Mouse (Mus musculus): ENCODE results near the gene Gm11060.

Gene Gm11060

DNA sequence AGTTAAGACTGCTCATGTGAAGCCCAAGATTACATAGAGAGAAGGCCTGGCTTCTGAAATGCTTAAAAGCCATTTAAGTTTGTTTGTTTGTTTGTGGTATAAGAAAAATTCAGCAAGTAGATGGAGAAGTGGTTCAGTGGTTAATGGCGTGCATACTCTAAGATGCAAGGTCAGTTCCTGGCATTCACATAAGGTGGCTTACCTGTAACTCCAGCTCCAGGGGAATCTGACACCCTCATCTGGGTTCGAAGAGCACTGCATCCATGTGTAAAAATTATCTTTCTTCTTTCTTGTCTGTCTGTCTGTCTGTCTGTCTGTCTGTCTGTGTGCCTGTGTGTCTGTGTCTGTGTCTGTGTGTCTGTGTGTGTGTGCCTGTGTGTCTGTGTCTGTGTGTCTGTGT lies at the start of gene Gm11060:
Gene Gm11060, plus strand, starts transcription at position 301 of the 400 bp plus-strand sequence.
- DNase-seq (ENCODE audit: low spot score), result no peak

DNA sequence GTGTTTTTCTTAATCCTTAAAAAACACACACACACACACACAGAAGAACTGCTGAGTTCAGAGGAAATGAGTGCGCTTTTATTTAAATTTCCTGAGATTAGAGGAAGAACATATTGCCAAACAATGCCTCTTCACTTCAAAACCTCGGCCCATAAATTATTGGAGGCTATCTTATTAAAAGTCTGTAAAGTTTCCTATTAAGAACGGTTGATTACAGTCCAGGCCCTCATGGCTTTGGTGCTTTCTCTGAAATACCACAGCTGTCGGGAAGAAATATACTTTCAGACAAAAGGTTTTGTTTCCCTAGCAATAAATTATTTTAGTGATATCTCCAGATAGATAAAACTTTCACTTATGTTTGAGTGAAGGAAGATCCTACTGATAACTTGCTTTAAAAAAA lies 48.7 kb upstream of the Gm11060 start:
- no peak for DNase-seq (ENCODE audit: low spot score)

DNA sequence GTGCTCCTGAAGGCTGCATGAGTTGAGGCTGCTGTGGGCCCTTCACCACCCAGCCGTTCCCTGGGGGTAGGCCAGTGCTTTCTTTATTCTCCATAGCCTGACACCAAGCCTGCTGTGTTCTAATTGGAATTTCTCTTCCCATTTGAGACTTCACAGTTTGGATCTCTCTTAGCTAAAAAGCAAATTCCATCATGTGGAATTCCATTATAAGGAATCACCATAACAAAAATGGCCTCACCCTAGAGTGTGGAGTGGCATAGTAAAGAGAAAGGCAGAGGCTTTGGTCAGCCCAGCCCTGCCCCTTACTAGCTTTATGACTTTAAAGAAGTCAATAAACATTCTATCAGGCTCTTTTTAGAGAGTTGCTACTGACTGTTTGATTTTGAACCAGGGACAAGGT lies 43.5 kb upstream of the Gm11060 start:
- DNase-seq (ENCODE audit: low spot score), result no peak

DNA sequence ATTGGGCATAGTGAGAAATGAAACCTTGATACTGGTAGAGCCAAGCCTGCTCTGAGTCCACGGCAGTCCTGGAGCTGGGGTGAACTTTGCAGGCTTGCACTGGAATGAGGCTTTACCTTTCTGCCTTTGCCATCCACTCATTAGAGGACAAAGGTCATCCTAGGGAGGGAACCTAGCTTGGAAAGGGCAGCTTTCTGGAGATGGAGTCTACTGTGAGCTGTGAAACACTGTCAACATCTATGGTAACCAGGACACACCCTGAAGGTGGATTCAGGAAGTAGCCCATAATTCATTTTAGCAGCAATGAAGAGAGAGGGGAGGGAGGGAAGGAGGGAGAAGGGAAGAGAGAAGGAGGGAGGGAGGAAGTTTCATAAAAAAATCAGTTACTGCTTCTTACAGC lies 36.3 kb upstream of the Gm11060 start:
- DNase-seq (ENCODE audit: low spot score), result no peak

DNA sequence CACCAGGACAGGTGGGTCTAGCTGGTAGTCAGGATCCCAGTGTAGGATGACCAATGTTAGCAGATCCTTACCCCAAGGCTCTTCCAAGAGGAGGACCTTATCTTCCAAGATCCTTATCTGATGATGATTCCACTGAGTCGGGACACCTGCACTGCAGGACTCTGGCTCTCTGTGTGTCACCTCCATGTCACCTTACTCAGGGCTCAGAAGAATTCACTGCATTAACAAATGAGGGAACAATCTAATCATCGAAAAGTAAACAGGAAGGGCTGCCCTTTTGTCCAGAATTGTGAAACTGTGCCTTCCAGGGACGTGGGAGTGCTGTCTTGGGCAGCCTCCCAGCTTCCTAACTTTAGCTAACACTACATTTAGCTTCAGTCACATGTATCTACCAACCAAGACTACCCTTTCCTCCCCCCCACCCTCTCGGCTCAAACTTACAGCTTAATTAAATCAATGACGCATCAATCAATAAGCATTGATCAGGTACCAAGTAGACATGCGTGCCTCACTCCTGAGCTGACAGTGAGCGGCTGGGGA lies 33.2 kb upstream of the Gm11060 start:
- DNase-seq (ENCODE audit: low spot score), result no peak

DNA sequence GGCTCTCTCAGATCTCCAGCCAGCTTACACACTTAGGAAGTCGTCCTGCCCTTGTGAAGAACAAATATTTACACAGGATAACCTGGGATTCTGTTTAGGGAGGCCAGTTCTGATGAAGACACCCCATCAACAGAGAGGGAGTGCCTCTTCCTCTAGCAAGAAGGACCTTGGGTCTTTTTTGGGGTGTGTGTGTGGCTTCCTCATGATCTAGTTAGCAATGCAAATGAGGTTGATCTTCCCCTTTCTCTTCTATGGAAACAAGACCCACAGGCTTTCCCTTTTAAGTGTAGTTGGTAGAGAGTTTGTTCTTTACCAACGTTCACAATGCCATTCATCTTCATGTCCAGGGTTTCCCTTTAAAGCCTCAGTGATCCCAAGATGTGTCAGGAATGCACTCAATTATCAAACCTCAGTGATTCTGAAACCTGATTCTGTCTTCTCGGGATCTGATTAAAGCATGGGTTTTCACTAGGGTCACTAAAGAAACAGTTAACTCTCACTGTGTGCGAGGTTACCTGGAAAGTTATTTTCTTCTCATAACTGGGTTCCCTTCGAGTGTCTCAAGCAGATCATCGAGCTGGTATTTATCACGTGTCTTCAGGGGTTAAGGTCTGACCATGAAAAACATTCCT lies 29.0 kb upstream of the Gm11060 start:
- DNase-seq (ENCODE audit: low spot score), result no peak

DNA sequence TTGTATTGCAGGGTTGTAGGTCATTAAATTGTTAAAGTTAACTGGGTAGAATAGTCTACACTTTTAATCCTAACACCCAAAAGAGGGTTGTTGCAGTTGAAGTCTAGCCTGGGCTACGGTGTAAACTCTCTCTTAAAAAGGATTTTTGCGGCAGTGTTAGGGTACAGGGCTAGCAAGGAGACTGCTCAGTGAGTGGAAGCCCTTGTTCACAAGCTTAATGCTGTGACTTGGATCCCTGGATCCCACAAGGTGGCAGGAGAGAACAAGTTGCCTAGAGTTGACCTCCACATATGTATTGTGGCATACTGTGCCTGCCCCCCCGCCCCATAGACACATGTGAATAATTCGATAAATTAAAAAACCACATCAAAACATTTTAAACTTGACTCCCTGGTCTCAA lies 19.3 kb upstream of the Gm11060 start:
- DNase-seq (ENCODE audit: low spot score), result no peak

DNA sequence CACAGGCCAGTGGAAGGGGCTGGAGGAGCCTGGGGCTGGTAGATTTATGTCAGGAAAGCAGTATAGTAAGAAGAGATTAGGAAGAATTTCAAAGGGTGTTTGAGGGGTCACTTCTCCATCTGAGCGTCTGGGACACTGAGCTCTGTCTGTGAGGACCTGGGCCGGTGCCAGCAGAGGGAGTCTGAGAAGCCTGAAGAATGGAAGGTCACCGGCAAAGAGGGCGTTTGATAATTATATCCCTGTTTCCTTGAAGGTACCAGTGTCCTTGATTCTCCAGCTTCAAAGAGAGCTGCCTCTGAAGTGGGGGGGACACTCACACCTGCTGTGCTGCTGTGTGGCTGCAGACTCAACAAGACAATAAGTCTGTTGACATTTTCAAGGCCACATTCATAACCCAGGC lies 17.6 kb upstream of the Gm11060 start:
- DNase-seq (ENCODE audit: low spot score), result no peak

DNA sequence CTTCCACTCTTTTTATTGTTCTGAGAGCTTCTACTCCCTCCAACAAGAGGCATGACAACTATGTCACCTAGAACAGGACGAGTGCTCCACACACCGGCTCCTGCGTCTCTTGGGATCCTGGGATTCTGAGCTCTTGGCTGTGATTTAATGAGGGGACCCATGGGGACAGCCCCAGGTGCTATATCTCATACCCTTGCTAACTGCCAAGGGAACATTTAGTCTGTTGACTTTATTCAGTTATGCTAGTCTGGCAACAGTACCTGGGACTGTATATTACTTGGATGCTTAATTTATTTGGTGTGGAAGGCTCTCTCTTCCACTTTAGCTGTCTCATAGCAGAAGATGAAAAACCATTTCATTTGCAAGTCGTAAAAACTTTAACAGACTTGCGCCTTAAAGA lies 16.0 kb upstream of the Gm11060 start:
- DNase-seq (ENCODE audit: low spot score), result no peak

DNA sequence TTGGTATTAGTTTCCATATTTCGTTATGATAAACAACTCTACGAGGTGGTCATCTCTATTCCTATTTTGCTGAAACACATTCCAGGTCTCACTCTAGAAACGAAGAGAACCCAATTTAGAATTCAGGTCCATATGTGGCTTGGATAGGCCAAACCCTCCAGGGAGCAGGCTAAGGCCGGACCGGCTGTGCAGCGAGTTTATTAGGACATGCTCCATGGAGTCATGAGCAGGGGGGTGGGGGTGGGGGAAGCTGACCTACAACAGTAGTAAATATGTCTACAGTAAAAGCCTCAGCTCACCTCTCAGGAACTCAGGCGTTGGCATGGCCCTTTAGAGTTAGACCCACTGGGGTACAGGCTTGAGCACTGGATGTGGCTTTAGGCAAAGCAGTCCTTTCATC lies 14.7 kb upstream of the Gm11060 start:
- DNase-seq (ENCODE audit: low spot score), result no peak

DNA sequence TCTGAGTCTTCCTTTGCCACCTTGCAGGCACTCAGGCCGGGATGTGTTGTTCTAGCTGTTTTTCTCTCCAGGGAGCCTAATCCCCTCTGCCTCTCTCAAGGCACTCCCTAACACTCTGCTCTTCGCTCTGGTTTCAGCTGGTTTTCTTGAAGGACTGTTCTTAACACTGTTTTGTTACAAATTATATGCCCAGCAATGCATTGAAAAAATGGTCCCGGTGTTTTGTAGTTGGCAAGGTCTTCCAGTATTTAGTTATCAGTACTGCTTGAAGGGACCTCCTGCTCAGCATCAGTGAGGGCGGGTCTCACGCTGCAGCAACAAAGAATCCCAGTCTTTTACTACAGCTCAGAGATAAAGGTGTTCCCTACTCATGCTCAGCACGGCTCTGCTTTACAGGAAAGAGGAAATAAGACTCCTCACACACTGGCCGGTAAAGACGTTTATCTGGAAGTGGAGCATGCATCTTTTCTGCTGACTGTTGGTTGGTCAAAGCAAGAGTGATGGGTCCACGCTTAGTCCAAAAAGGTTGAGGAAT lies 9.5 kb upstream of the Gm11060 start:
- no peak for DNase-seq (ENCODE audit: low spot score)

DNA sequence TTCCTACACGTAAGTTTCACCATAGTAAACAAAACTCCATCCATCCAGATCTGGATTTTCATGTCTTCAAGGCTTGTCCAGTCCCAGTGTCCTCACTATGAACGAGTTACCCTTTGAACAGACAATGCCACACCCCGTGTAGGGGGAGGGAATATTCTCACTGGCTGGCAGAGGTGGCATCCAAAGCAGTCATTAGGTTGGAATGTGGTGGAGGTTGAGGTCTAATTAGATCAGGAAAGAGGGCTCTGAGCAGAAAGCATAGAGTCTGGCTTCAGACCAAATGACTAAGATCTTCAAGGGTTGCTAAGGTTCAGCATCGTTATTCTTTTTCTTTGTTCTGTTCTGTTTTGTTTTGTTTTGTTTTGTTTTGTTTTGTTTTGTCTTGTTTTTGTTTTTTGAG lies 7.8 kb upstream of the Gm11060 start:
- DNase-seq (ENCODE audit: low spot score), result no peak

DNA sequence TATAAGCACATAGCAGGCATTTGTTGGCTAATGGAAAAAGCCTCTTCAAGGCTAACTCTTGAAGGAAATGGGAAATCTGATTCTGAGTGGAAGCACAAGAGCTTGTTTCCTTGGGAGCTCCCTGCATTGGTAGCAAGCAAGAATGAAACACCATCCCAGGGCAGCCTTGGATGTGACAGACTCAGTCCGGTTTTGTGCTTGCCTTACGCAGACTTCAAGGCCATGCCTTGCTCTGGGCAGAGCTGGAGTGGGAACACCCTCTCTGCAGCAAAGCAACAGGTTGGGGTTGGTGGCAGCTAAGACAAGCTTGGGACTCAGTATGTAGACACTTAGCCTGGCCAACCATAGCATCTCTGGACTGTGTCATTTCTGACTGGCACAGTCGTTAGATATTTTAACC lies 5.7 kb upstream of the Gm11060 start:
- no peak for DNase-seq (ENCODE audit: low spot score)

DNA sequence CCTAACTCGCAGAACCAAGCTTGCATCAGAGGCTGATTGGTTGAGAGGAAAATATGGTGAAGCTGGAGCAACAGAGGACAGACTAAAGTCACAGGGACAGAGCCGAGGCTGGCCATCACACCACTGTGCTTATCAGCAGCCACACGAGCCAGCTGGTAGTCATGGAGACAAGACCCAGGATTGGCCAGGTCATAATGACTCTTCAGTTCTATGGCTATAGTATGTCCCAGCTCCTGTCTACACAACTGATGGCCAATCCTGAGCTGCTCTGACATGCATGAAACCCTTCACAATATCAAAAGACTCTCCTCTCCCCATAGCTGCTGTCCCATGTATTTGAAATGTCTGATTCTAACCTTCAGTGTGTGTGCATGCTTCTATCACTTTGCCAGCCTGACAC lies 3.8 kb upstream of the Gm11060 start:
- DNase-seq (ENCODE audit: low spot score), result no peak

DNA sequence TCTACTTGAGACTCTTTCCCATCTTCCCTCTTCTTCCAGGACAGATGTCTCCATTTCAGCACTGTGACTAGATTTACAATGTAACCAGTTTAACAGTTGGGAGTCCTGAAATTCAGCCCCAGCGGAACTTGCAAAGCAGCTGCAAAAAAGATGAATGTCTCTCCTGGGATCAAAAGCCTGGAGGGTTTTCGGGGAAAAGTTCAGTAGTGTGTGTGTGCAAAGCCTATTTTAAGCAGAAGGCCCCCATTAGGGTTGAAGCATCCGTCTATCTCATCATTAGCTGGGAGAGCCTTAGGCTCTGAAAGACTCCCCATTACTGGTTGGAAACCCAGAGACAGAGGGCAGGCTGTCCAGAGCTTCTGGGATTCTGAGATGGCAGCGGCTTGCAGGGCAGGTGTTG lies 2.7 kb upstream of the Gm11060 start:
- no peak for DNase-seq (ENCODE audit: low spot score)

DNA sequence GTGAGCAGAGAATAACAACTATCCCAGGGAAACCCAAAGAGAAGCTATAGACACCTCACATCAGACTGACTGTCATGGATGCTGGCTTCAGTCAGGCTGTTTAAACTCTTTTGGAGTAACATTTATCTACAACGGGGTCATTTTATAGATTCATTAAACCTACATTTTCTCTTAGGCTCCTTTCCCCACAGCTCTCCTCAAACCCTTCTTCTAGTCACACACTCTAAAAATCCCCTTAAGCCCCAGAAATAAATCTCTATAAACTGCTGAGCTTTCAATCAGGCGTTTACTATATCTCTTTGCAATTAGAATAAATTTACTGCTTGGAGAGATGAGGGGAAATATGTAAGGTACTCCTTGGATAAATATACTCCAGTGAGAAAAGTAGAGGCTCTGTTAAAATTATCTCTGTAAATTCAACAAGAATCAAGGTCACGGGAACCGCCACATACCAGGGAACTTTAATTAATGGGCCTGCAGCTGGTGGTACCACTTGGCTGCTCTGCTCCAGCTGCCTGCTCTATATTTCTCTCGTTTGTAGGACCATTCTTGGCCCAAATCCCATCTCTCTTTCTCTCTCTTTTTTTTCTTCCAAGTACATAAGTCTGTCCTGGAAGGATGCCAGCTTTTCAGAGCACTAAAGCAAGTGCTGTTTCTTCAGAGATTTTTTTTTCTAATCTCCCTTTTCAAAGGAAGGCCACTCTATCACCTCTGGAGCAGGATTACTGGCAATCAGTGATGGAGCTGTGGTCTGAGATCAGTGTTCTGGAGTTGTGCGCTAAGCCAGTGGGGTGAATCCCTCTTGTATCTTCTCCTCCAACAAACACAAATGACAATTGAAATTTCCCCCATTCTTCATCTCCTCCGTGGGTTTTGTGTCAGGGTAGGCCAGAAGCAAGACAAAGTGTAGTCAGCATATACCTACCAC lies 2.0 kb upstream of the Gm11060 start:
- no peak for DNase-seq (ENCODE audit: low spot score)

DNA sequence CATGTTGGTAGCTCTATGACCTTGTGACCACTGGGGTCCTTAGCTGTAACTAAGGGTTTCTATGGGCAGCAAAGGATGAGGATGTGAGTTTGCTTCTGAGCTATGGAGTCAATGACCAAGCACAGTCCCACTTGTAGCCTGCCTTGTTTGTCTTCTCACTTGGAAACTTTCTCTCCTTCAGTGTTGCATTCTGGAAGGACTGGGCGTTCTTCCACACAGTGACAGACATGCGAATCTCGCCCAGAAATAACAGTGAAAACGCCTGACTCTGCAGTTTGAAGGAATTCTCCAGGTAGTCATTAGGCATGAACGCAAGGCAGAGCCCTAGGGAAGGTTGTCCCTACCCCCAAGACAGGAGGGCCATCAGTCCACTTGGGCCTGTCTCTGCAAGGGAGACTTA lies 827 bp upstream of the Gm11060 start:
- DNase-seq (ENCODE audit: low spot score), result no peak

DNA sequence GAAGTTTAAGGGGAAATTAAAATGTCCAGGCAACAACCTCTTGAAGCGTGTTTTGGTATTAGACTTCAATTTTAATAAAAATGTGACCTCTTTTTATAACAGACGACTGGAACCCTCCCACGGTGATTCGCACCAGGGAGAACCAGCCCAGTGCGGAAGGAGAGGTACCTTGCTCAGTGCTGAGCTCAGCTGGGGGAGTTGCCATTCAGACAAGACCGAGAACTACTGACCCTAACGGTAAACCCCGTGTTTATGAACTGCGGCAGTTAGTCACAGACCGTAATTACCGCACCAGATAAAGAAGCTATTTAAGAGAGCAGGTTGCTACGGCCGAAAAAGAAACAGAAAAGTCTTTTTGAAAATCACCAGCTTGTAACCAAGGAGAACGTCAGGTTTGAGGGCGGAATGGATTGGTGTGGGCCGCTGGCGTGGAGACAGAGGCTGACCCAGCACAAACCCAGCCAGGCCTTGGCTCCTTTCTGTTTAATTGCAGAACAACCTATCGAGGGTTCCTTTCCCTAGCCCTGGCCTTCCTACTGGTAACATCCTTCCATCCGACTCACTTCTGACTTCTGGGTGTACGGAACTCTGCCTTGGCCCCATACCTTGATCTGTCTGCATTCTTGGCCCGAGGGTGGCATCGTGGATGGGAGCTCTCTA lies 5.6 kb downstream of the Gm11060 start:
- no peak for DNase-seq (ENCODE audit: low spot score)

DNA sequence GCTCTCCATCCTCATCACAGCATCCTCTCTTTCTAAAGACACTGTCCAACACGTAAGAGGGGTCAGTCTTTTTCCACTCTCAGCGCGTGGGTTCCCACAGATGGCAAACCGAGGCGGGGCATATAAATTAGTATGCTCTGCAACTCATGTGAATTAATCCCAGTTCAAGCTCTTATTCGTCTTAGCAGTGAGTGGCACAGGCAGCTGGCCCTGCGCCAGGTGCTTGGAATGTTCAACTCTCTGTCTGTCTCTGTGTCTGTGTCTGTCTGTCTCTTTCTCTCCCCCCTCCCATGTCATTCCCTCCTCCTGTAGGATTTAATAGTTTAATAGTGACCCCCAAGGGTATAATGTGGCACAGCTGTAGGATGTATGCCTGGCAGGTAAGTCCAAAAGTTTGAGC lies 7.6 kb downstream of the Gm11060 start:
- no peak for DNase-seq (ENCODE audit: low spot score)

DNA sequence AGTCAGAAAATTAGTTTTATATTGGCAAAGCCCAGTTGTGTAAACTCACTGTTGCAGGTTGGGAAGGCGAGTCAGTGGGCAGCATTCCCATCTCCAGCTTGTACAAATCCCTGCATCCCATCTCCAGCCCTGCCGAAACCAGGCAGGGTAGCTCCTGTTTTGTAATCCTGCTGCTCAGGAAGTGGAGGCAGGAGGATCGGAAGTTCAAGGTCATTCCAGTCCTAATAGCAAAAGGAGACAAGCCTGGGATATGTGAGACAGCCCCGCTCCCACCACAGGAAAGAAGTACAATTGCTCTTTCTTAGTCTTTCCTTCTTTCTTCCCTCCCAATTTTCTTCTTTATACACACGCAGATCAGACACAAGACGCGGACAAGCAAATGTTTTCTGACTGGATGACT lies 8.7 kb downstream of the Gm11060 start:
- no peak for DNase-seq (ENCODE audit: low spot score)

DNA sequence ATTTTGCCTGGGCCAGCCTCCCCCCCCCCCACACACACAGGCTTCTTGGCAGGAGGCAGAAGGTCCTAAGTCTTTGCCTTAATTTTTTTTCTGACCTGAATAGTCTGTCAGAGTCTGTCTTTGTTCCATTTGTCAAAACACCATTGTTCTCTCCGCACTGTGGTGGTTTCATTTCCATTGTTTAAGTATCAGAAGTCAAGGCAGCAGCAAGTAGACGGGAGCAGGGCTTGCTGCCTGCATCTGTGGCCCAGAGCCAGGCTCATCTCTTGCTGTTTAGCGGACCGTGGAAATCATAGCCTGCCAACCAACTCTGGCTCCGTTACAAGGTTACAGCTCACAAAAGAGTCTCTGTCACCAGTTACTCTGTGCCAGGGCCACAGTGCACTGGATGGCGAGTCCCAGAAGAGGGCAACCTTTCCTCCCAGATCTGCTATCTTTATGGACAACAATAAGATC lies 16.9 kb downstream of the Gm11060 start:
- DNase-seq (ENCODE audit: low spot score), result no peak

DNA sequence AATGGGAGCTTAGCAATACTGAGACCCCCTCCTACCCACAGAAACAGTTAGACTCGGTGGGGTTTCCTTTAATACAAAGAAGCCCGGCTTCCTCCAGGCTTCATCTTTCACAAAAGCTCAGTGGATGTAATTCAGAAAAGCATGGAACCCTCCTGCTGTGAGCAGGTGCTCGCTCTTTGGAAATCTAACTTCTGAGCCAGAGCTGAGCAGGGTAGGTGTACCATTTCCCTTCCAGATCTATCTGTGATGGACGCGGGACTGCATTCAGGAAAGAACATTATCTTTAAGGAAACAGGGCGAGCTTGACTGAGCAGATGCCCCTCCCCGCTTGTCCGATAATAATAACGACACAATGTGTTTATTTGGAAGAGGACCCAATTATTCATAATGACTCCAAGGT lies 22.3 kb downstream of the Gm11060 start:
- DNase-seq (ENCODE audit: low spot score), result no peak

DNA sequence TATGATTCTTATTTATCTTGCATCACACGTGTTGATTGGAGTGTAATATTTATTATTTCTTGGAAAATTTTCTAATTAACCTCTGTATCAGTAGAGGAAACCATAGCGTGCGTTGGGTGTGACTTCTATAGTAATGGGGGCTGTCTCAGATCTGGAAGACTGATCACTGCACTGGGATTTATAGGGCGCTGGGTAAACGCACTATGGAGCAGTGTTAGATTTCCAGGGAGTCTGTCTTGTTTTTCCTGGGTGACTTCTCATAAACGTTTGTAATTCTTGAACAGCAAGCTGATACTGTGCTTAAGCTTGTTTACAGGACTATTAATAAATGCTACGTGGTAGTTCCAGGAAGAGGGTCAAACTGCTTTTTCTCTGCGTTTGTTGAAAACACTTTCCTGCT lies 25.9 kb downstream of the Gm11060 start:
- DNase-seq (ENCODE audit: low spot score), result no peak

Measured in spleen, adult 12 weeks (tissue).